Mouse (Mus musculus) midbrain, embryonic 10.5 days (tissue): Measurements from ENCODE around the gene Dock9. TPM values are rescaled to one million over a fixed set of nuclear protein-coding genes. Genes with fewer than 3 reads are reported as not detected.

ENCODE experiments used
- DNase-seq: peaks from one replicate; pipeline ENCODE4 v3.0.0-alpha.2; 2017; ENCODE audit warnings: low spot score
- H3K27ac ChIP-seq: fragments of 300-500 bp; sonication (generic); replicated peaks from 2 replicates; pipeline ENCODE4 v1.5.1; 2016; ENCODE audit warnings: mild to moderate bottlenecking
- H3K27me3 ChIP-seq: fragments of 300-500 bp; sonication (generic); 2 replicates; pipeline ENCODE4 v1.6.1; 2016; ENCODE audit warnings: low read depth, mild to moderate bottlenecking; ENCODE audit not compliant: poor library complexity, severe bottlenecking
- H3K36me3 ChIP-seq: fragments of 300-500 bp; sonication (generic); 2 replicates; pipeline ENCODE4 v1.6.1; 2016; ENCODE audit warnings: mild to moderate bottlenecking, moderate library complexity
- H3K4me1 ChIP-seq: fragments of 300-500 bp; sonication (generic); 2 replicates; pipeline ENCODE4 v1.6.1; 2016
- H3K4me3 ChIP-seq: fragments of 300-500 bp; sonication (generic); 2 replicates; pipeline ENCODE4 v1.5.1; 2016; ENCODE audit warnings: mild to moderate bottlenecking, moderate library complexity
- H3K9me3 ChIP-seq: fragments of 300-500 bp; sonication (generic); replicated peaks from 2 replicates; pipeline ENCODE4 v1.6.1; 2016; ENCODE audit warnings: mild to moderate bottlenecking
- WGBS: fragments of 180-500 bp; shearing (Covaris S2); methylation state at CpG from one replicate; pipeline ENCODE4 v1.1.7; 2016; 5-methylcytosine and 5-hydroxymethylcytosine counted together
- polyA plus RNA-seq: library from polyadenylated mRNA; unstranded; fragments of >200 nt; fragmentation: Nextera tagmentation; extraction: Ambion mirVana; gene quantifications from 2 replicates; pipeline ENCODE4 v1.2.1, GENCODE M21; 2016

The Dock9 gene
- polyA plus RNA-seq, 1 experiment from 2014 or later = 2.1 TPM

DNA sequence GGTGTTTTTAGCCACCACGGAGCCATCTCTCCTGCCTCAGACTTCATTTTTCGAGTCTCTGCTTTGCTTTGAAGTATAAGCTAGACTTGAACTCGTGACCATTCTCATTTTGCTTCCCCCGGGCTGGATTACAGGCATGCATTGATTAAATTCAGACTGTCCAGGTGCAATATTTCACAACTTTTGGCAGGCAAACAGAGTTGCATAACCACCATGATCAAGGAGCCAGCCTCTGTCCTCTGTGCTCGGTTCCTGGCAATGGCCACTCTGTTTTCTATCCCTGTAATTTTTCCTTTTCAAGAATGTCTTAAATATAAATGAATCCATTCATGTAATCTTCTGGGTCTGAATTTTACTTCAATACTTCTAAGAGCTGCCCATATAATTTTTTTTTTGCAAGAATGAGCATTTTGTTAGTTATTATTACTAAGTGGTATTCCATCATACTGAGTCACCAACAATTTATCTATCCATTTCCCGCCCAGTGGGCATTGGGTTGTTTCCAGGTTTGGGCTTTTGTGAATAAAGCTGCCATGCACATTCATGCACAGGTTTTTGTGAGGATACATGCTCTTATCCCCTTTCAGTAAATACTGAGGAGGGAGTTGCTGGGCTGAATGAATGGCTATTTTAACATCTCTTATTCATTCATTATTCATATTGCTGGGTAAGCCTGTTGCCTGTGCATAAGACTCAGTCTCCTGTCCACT lies 183.0 kb downstream of the Dock9 start:
- Histone ChIP-seq H3K4me1 (no peaks in the 10 kb centered on the region), H3K27me3 (no peaks in the 10 kb centered on the region), H3K4me3 (no peak overlapping the region), H3K9me3 (no peaks in the 10 kb centered on the region), H3K36me3 (no peaks in the 10 kb centered on the region), H3K27ac (no peak overlapping the region)
- WGBS = 92% methylated on average over 6 of the region's 6 CpGs
- no peak for DNase-seq

DNA sequence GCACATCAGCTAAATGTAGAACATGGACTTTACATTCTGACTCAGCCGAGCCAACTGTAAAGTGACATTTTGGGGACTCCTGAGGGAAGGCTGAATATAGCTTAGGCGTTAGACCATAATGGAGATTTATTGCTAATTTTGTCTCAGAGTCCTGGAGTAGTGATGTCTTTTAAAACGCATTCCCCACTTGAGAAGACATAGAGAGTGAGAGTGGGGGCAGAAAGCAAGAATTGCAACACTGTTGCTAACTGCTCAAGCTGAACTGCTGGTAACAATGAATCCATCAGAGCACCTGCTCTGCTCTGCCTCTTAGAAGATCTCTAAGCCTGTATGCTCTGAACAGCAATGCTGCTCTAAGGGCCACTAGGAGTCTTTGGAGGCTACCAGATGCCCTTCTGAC lies 184.1 kb downstream of the Dock9 start:
- no peak overlapping the region for H3K27ac ChIP-seq
- 91% methylated on average over 3 of the region's 3 CpGs for WGBS
- H3K36me3 ChIP-seq = no peaks in the 10 kb centered on the region
- H3K4me1 ChIP-seq = peaks cover 2% of the 10 kb centered on the region
- no peak for DNase-seq
- H3K4me3 ChIP-seq = no peak overlapping the region
- H3K9me3 ChIP-seq = no peaks in the 10 kb centered on the region
- no peaks in the 10 kb centered on the region for H3K27me3 ChIP-seq

DNA sequence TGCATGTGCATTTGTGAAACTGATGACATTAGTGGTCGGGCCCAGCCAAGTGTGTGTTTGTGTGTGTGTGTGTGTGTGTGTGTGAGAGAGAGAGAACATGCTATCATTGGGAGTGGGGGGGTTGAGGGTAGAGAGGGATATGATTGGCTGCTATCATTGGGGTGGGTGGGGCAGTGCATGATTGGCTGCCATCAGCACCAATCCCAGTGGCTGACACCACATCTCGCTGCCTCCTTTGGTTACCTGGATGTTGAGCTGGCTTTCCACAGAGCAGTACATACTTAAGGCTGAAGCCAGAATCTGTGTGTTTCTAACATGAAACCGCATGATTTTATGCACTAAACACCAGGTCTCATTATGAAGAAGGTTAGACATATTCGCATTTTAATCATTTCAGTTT lies 184.7 kb downstream of the Dock9 start:
- no peak overlapping the region for H3K27ac ChIP-seq
- DNase-seq = no peak
- 96% methylated on average over 4 of the region's 4 CpGs for WGBS
- no peak overlapping the region for H3K4me3 ChIP-seq
- no peaks in the 10 kb centered on the region for H3K27me3 ChIP-seq
- H3K4me1 ChIP-seq = peaks cover 8% of the 10 kb centered on the region
- H3K36me3 ChIP-seq = no peaks in the 10 kb centered on the region
- no peaks in the 10 kb centered on the region for H3K9me3 ChIP-seq

DNA sequence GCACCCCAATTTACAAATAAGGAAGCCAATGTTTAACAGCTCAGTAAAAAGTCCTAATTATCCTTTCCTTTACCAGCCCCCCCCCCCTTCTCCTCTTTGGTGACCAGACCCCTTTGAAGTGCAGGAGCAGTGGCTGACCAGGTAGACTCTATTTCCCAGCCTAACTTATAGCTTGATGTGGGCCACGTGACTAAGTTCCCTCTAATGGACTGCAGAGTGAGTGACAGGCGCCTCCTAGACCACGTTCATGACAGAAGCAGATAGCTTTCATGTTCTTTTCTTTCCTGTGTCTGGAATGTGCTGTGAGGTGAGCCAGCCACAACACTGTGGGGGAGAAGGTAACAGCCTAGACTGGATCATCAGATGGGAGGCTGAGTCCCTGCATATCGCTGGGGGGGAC lies 186.1 kb downstream of the Dock9 start:
- no peaks in the 10 kb centered on the region for H3K27me3 ChIP-seq
- H3K27ac ChIP-seq = no peak overlapping the region
- peaks cover 9% of the 10 kb centered on the region for H3K4me1 ChIP-seq
- H3K9me3 ChIP-seq = no peaks in the 10 kb centered on the region
- 76% methylated on average over 4 of the region's 4 CpGs for WGBS
- no peak for DNase-seq
- H3K36me3 ChIP-seq = no peaks in the 10 kb centered on the region
- H3K4me3 ChIP-seq = no peak overlapping the region

DNA sequence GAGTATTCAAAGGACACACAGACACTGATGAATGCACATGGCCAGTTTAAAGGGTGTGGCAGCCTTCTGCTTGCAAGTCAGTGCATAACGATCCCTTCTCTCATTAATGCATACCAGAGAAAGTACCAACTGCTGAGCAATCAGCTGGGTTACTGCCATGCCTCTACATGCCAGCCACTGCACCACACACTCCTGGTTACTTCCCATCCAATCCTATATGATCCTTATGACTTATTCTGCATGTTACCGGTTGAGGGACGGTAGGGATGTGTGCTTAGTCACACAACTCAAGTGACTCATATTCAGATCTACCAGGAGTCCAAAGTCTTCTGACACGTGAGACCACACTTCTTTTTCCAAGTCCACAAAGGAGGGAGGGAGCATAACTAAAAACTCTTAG lies 186.5 kb downstream of the Dock9 start:
- H3K4me3 ChIP-seq = no peak overlapping the region
- peaks cover 9% of the 10 kb centered on the region for H3K4me1 ChIP-seq
- WGBS = 84% methylated on average over 4 of the region's 4 CpGs
- no peak overlapping the region for H3K27ac ChIP-seq
- H3K9me3 ChIP-seq = no peaks in the 10 kb centered on the region
- no peak for DNase-seq
- no peaks in the 10 kb centered on the region for H3K27me3 ChIP-seq
- no peaks in the 10 kb centered on the region for H3K36me3 ChIP-seq

DNA sequence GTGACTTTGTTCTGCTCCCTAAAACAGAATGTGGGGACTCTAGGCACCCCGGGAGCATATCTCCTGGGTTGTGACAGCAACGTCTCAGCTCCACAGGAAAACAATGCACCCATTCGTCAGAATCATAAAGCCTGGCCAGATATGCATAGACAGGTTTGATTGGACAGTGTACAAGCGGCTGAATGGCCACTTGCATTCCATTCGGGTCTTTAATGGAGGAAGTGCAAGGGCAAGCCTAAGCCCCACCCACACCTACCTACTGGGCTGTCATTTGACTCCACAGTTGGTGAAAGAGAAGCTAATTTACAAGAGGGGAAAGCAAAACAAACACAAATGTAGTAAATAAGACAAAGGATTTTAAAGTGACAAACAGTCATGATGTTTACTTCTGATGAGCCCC lies 189.1 kb downstream of the Dock9 start:
- Histone ChIP-seq H3K27me3 (no peaks in the 10 kb centered on the region), H3K4me3 (no peak overlapping the region), H3K27ac (peak overlapping the region; percentile 14; the same call in 1 of the 2 replicates), H3K9me3 (no peaks in the 10 kb centered on the region), H3K4me1 (peaks cover 9% of the 10 kb centered on the region), H3K36me3 (no peaks in the 10 kb centered on the region)
- no peak for DNase-seq
- WGBS = 18% methylated on average over 5 of the region's 5 CpGs

DNA sequence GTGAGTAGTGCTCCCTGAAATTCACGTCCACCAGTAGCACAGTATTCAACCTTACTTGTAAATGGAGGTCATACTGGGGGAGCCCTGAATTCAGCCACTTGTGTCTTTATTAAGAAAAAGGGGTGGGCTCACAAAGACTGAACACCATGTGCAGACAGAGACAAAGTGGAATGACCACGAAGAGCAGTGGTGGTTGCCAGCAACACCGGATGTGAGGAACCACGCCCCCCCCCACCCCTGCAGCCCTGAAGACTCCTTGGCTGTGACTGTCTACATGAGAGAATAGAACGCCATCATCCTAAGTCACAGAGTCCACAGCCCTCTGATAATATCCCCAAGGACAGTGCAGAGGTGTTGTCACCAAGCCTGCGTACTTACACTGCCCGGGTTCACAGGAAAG lies 191.2 kb downstream of the Dock9 start:
- Histone ChIP-seq H3K4me3 (no peak overlapping the region), H3K27me3 (no peaks in the 10 kb centered on the region), H3K4me1 (peaks cover 9% of the 10 kb centered on the region), H3K36me3 (no peaks in the 10 kb centered on the region), H3K27ac (no peak overlapping the region), H3K9me3 (no peaks in the 10 kb centered on the region)
- no peak for DNase-seq
- WGBS = 92% methylated on average over 7 of the region's 7 CpGs

DNA sequence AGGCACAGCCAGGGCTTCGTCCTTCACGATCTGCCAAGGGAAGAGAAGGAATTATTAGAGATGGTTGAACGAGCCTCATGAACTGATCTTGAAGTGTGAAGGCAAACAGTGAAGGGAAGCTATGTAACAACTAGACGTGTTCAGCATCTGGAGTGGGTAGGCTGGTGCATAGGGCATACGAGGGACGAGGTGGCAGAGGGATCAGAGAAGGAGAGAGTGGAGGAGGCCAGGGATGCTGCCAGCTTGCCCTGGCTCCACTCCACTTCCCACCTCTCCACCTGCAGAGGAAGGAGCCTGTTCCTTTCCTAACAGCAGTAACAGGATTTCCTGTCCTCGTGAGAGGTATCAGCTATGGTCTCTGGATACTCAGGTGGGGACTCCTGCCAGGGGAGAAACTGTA lies 192.4 kb downstream of the Dock9 start:
- Histone ChIP-seq H3K4me3 (no peak overlapping the region), H3K27ac (no peak overlapping the region), H3K4me1 (peaks cover 9% of the 10 kb centered on the region), H3K36me3 (no peaks in the 10 kb centered on the region), H3K9me3 (no peaks in the 10 kb centered on the region), H3K27me3 (no peaks in the 10 kb centered on the region)
- 87% methylated on average over 7 of the region's 7 CpGs for WGBS
- DNase-seq = no peak

DNA sequence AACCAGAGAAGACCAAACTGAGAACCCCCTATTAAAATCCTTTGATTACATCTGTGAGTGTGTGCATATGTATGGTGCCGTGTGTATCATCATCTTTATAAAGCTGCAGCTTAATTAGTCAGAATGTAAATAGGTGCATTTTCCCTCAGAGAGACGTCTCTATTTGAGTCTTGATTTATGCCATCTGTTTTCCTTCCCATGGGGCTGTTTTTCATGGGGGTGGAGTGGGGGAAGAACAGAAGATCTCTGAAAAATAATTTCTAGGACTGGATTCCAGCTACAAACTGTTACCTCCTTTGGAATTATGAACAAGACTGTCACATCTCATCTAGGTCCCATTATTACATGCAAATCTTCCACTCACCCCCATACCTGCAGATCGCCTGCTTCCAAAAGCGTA lies 193.1 kb downstream of the Dock9 start:
- 87% methylated on average over 4 of the region's 4 CpGs for WGBS
- no peaks in the 10 kb centered on the region for H3K9me3 ChIP-seq
- no peaks in the 10 kb centered on the region for H3K36me3 ChIP-seq
- no peak overlapping the region for H3K4me3 ChIP-seq
- no peaks in the 10 kb centered on the region for H3K27me3 ChIP-seq
- H3K4me1 ChIP-seq = peaks cover 9% of the 10 kb centered on the region
- H3K27ac ChIP-seq = no peak overlapping the region
- no peak for DNase-seq

DNA sequence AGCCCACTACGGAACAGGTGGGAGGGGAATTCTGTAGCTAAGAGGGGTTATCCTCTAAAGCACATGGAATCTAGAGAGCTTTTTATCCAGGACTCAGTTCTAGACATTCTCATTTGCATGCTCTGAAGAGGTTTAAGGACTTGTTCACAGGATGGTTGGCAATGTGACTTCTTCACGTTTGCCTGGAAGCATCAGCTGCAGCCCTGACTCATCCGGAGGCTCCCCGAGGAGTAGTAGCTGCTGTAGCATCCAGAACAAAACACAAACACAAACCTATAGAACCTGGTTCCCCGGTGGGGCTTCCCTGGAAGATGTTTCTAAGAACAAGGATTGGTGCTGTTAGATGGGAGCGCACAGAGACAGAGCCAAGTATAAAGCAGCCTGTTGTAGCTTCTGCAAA lies 195.0 kb downstream of the Dock9 start:
- no peak for DNase-seq
- WGBS = 84% methylated on average over 6 of the region's 6 CpGs
- no peaks in the 10 kb centered on the region for H3K36me3 ChIP-seq
- no peak overlapping the region for H3K27ac ChIP-seq
- H3K4me1 ChIP-seq = no peaks in the 10 kb centered on the region
- H3K9me3 ChIP-seq = no peaks in the 10 kb centered on the region
- H3K4me3 ChIP-seq = no peak overlapping the region
- H3K27me3 ChIP-seq = no peaks in the 10 kb centered on the region

DNA sequence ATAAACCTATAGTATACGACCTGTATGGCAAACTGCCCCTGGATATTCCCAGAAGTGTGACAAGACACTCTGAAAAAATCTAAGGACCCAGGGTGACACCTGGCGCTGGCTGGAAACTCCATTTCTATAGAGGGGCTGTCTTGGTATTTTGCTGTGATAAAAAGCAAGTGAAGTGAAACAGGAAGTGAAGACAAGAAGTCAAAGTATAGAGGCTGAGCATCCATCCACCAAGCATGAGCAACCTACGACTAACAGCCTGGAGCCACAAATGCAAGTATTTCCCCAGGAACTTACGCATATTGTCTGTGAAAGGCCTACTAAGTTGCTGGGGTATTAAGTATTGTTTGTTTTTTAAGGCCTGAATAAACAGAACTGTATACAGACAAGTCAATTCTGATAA lies 197.1 kb downstream of the Dock9 start:
- Histone ChIP-seq H3K4me3 (no peak overlapping the region), H3K36me3 (no peaks in the 10 kb centered on the region), H3K27me3 (no peaks in the 10 kb centered on the region), H3K27ac (no peak overlapping the region), H3K4me1 (no peaks in the 10 kb centered on the region), H3K9me3 (no peaks in the 10 kb centered on the region)
- WGBS = 93% methylated on average over 4 of the region's 4 CpGs
- DNase-seq = no peak

DNA sequence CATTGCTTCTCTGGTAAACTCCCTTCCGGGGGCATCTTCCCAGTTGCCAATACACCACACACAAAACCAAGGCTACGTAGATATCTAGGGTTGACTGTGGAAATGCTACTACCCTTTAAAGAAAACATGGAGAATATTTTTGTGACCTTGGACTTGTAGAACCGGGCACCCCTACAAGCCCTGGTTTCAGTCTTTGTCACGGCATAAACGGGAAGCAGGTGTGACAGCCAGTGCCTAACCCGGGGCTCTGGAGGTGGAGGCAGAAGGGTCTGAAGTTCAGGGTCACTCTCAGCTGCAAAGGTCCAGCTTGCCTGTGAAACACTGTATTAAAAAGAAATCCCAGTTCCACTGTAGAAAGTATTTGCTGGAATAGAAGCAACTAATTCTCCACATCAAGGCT lies 200.6 kb downstream of the Dock9 start:
- Histone ChIP-seq H3K4me3 (no peak overlapping the region), H3K36me3 (no peaks in the 10 kb centered on the region), H3K27me3 (no peaks in the 10 kb centered on the region), H3K9me3 (no peaks in the 10 kb centered on the region), H3K4me1 (peaks cover 8% of the 10 kb centered on the region), H3K27ac (no peak overlapping the region)
- 87% methylated on average over 6 of the region's 6 CpGs for WGBS
- no peak for DNase-seq

DNA sequence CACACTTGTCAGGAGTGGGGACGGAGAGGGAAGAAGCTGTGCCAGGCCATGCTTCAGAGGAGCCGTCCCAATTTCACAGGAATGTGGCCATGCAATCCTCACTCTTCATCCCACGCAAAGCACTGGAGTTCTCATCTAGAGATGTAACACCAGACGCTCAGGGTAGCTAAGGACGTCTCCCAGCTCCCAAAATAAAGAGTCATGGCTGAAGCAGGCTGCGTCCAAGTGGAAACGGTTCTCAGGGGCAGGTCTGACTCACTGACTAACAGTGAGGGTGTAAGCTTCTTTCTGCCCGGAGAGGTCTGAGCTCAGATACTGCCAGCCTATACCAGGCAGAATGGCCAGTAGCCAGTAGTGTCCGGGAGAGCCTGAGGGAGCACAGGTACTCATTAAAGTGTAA lies 201.0 kb downstream of the Dock9 start:
- Histone ChIP-seq H3K4me1 (peaks cover 8% of the 10 kb centered on the region), H3K4me3 (no peak overlapping the region), H3K27me3 (no peaks in the 10 kb centered on the region), H3K36me3 (no peaks in the 10 kb centered on the region), H3K27ac (no peak overlapping the region), H3K9me3 (no peaks in the 10 kb centered on the region)
- WGBS = 85% methylated on average over 9 of the region's 9 CpGs
- no peak for DNase-seq

DNA sequence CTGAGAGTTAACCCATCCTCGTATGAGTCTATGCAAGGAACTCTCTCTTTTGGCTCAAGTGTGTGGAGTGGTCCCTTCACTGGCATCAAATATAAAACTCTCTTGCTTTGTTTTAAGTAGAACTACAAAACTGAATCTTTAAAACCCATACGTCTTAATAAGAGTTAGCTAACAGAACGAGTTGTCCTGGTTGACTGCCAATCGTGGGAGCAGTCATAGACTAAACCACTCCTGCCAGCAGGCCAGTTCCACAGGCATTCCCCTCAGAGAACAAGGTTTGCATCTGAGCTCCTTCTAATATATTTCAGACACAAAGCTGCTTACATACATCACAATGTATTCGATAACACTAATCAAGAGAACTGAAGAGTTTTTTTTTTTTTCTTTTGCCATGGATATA lies 203.0 kb downstream of the Dock9 start:
- no peak overlapping the region for H3K4me3 ChIP-seq
- 91% methylated on average over 5 of the region's 5 CpGs for WGBS
- no peak overlapping the region for H3K27ac ChIP-seq
- H3K27me3 ChIP-seq = no peaks in the 10 kb centered on the region
- no peaks in the 10 kb centered on the region for H3K9me3 ChIP-seq
- H3K36me3 ChIP-seq = no peaks in the 10 kb centered on the region
- DNase-seq = no peak
- peaks cover 13% of the 10 kb centered on the region for H3K4me1 ChIP-seq
